Mouse (Mus musculus): Measurements from ENCODE around the gene Vash2. TPM values are rescaled to one million over a fixed set of nuclear protein-coding genes. Genes with fewer than 3 reads are reported as not detected.

Gene Vash2
- polyA plus RNA-seq, 1 experiment from 2014 or later = 66.2 TPM

DNA sequence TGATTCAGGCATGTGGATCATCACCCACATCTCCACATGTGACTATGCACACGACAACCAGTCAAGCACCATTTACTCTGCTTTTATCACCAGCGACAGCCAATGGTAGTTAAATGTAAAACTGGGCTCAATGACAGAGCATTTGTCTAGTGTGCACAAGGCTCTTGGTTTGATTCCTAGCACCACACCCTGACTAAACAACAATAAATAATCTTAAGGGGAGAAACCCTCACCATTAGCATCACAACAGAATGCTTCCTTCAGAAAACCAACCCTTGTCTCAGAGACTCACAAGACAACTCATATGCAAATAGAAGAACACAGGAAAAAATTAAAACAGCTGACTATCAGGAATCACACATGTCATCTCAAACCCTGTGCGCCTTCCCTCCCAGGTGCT lies 35.2 kb upstream of the Vash2 start:
- 94% methylated on average over 3 of the region's 3 CpGs for WGBS (ENCODE audit: insufficient replicate concordance)
- ATAC-seq (replicated peaks; ENCODE audit: insufficient number of reproducible peaks, low FRiP score, low TSS enrichment) = no peak
- Histone ChIP-seq H3K4me2 (no peak overlapping the region), H3K27ac (ENCODE audit: low read depth, low read length) (no peak overlapping the region), H3K4me3 (ENCODE audit: low read depth, low read length) (no peak overlapping the region), H3K36me3 (ENCODE audit: control insufficient read depth, insufficient read depth, low read length) (peaks cover 22% of the 10 kb centered on the region), H3K9me3 (replicated peaks; ENCODE audit: control insufficient read depth, low read length) (no peaks in the 10 kb centered on the region), H3K4me1 (ENCODE audit: control insufficient read depth, insufficient read depth, low read length) (no peaks in the 10 kb centered on the region), H3K9ac (ENCODE audit: low read depth, low read length) (no peak overlapping the region), H3K27me3 (ENCODE audit: control insufficient read depth, insufficient read depth, low read length) (no peaks in the 10 kb centered on the region)

DNA sequence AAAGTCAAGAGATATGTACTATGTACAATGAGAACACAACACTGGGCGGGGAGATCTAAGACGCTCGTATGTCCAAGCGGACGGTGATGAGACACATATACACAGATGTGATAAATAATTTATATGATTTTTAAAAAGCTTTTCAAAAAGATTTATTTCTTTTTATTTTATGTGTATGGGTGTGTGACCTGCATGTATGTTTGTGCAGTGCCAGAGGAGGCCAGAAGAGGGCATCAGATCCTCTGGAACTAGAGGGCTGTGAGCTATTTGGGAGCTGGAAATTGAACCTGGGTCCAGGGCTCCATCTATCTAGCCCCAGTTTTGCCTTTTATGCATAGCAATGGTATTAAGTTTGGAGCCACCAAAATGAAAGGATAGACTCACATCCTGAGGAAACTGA lies 29.6 kb upstream of the Vash2 start:
- H3K27ac ChIP-seq (ENCODE audit: low read depth, low read length) = no peak overlapping the region
- no peak overlapping the region for H3K9ac ChIP-seq (ENCODE audit: low read depth, low read length)
- ATAC-seq (replicated peaks; ENCODE audit: insufficient number of reproducible peaks, low FRiP score, low TSS enrichment) = no peak
- H3K9me3 ChIP-seq (replicated peaks; ENCODE audit: control insufficient read depth, low read length) = no peaks in the 10 kb centered on the region
- peaks cover 37% of the 10 kb centered on the region for H3K36me3 ChIP-seq (ENCODE audit: control insufficient read depth, insufficient read depth, low read length)
- no peak overlapping the region for H3K4me3 ChIP-seq (ENCODE audit: low read depth, low read length)
- no peaks in the 10 kb centered on the region for H3K4me1 ChIP-seq (ENCODE audit: control insufficient read depth, insufficient read depth, low read length)
- WGBS (ENCODE audit: insufficient replicate concordance) = 98% methylated on average over 5 of the region's 5 CpGs
- H3K27me3 ChIP-seq (ENCODE audit: control insufficient read depth, insufficient read depth, low read length) = no peaks in the 10 kb centered on the region
- H3K4me2 ChIP-seq = no peak overlapping the region

DNA sequence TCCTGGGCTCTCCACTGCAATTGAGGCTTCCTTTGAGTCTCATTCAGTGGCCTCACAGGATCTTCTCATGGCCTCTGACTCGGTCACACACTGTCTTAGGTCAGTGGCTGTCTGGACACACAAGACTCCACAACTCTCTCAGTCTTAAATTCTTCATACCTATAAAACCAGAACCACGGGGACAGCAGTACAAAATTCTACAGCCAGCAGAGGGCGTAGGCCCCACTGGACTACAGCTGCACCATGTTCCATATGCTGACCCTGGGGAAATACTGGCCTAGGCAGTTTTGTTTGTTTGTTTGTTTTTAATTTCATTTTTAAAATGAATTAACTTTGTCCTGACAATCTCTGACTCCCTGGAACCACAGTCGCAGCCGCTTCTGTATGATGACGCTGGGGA lies 23.1 kb upstream of the Vash2 start:
- WGBS (ENCODE audit: insufficient replicate concordance) = 65% methylated on average over 6 of the region's 6 CpGs
- H3K4me1 ChIP-seq (ENCODE audit: control insufficient read depth, insufficient read depth, low read length) = no peaks in the 10 kb centered on the region
- no peak overlapping the region for H3K27ac ChIP-seq (ENCODE audit: low read depth, low read length)
- H3K9me3 ChIP-seq (replicated peaks; ENCODE audit: control insufficient read depth, low read length) = no peaks in the 10 kb centered on the region; the same call in 1 of the 2 replicates
- H3K4me2 ChIP-seq = no peak overlapping the region
- no peak; the same call in 1 of the 2 replicates for ATAC-seq (replicated peaks; ENCODE audit: insufficient number of reproducible peaks, low FRiP score, low TSS enrichment)
- H3K27me3 ChIP-seq (ENCODE audit: control insufficient read depth, insufficient read depth, low read length) = no peaks in the 10 kb centered on the region
- H3K36me3 ChIP-seq (ENCODE audit: control insufficient read depth, insufficient read depth, low read length) = peaks cover 9% of the 10 kb centered on the region
- no peak overlapping the region for H3K9ac ChIP-seq (ENCODE audit: low read depth, low read length)
- no peak overlapping the region for H3K4me3 ChIP-seq (ENCODE audit: low read depth, low read length)

DNA sequence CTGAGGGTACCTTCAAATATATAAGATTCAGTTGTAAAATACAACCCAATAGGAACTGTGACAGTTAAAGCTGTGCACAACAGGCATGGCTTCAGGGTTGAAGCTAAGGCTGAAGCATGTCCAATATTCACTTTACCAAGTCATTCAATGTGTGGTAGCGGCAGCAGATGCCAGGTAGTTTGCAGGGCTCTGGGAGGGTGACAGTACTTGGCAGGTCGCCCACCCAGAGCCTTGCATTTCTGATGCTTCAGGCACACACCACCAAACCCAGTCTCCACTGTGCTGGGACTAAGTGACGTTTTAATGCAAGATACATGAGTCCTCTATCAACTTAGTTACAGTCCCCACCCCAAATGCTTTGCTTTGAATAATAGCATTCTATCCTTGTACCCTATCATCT lies 21.6 kb upstream of the Vash2 start:
- no peak overlapping the region for H3K4me2 ChIP-seq
- H3K27me3 ChIP-seq (ENCODE audit: control insufficient read depth, insufficient read depth, low read length) = no peaks in the 10 kb centered on the region
- H3K9ac ChIP-seq (ENCODE audit: low read depth, low read length) = no peak overlapping the region
- H3K4me1 ChIP-seq (ENCODE audit: control insufficient read depth, insufficient read depth, low read length) = no peaks in the 10 kb centered on the region
- H3K9me3 ChIP-seq (replicated peaks; ENCODE audit: control insufficient read depth, low read length) = no peaks in the 10 kb centered on the region; the same call in 1 of the 2 replicates
- ATAC-seq (replicated peaks; ENCODE audit: insufficient number of reproducible peaks, low FRiP score, low TSS enrichment) = no peak
- H3K4me3 ChIP-seq (ENCODE audit: low read depth, low read length) = no peak overlapping the region
- no peak overlapping the region for H3K27ac ChIP-seq (ENCODE audit: low read depth, low read length)
- 76% methylated on average over 3 of the region's 3 CpGs for WGBS (ENCODE audit: insufficient replicate concordance)
- peaks cover 6% of the 10 kb centered on the region for H3K36me3 ChIP-seq (ENCODE audit: control insufficient read depth, insufficient read depth, low read length)

DNA sequence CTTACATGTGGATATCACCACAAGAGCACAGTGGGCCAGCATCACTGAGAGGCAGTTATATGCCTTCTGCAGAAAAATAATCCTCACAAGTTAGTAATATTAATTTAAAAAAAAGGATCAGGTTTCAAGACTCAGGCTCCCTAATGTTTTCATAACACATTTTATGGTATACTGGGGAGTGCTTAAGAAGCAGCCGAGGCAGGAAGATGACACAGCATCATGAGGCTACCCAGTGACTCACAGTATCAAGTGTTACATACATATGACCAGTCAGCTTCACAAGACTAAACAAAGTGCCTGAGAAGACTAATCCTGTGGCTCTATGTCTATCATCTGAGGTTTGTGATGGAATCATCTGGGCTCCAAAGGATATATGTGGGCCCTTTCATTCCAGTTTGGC lies 18.9 kb upstream of the Vash2 start:
- Histone ChIP-seq H3K4me1 (ENCODE audit: control insufficient read depth, insufficient read depth, low read length) (no peaks in the 10 kb centered on the region), H3K36me3 (ENCODE audit: control insufficient read depth, insufficient read depth, low read length) (no peaks in the 10 kb centered on the region), H3K27me3 (ENCODE audit: control insufficient read depth, insufficient read depth, low read length) (no peaks in the 10 kb centered on the region), H3K4me2 (no peak overlapping the region), H3K4me3 (ENCODE audit: low read depth, low read length) (no peak overlapping the region), H3K27ac (ENCODE audit: low read depth, low read length) (no peak overlapping the region), H3K9ac (ENCODE audit: low read depth, low read length) (no peak overlapping the region), H3K9me3 (replicated peaks; ENCODE audit: control insufficient read depth, low read length) (no peaks in the 10 kb centered on the region; the same call in 1 of the 2 replicates)
- ATAC-seq (replicated peaks; ENCODE audit: insufficient number of reproducible peaks, low FRiP score, low TSS enrichment) = no peak
- WGBS (ENCODE audit: insufficient replicate concordance) = 97% methylated on average over 1 of the region's 1 CpGs

DNA sequence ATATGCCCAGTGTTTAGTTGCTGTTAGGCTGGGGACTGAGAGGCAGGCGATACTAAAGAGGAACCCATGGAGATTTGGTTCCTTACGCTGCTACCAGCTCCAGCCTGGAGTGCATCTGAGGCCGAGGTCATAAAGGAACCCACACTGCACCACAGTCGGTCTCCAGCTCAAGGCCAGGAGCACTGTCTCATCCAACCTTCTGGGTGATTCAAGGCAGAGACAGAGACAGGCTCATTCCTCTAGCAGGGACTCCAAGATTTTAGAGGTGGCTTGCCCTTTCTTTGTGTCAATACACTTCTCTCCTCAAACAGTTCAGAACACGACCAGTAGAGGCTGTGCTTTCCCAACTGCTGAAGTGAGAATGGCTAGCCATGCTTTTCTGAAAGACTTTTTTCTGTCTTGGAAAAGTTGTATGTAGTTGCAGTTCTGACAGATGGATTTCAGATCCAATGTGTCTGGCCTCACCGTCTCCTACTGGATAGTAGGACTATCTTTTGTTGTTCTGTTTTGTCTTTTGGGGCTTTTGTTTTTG lies 17.3 kb upstream of the Vash2 start:
- H3K4me2 ChIP-seq = no peak overlapping the region
- H3K36me3 ChIP-seq (ENCODE audit: control insufficient read depth, insufficient read depth, low read length) = no peaks in the 10 kb centered on the region
- H3K27ac ChIP-seq (ENCODE audit: low read depth, low read length) = no peak overlapping the region
- WGBS (ENCODE audit: insufficient replicate concordance) = 66% methylated on average over 6 of the region's 6 CpGs
- no peaks in the 10 kb centered on the region; the same call in 1 of the 2 replicates for H3K9me3 ChIP-seq (replicated peaks; ENCODE audit: control insufficient read depth, low read length)
- no peak overlapping the region for H3K9ac ChIP-seq (ENCODE audit: low read depth, low read length)
- ATAC-seq (replicated peaks; ENCODE audit: insufficient number of reproducible peaks, low FRiP score, low TSS enrichment) = no peak
- H3K4me1 ChIP-seq (ENCODE audit: control insufficient read depth, insufficient read depth, low read length) = no peaks in the 10 kb centered on the region
- no peaks in the 10 kb centered on the region for H3K27me3 ChIP-seq (ENCODE audit: control insufficient read depth, insufficient read depth, low read length)
- no peak overlapping the region for H3K4me3 ChIP-seq (ENCODE audit: low read depth, low read length)

DNA sequence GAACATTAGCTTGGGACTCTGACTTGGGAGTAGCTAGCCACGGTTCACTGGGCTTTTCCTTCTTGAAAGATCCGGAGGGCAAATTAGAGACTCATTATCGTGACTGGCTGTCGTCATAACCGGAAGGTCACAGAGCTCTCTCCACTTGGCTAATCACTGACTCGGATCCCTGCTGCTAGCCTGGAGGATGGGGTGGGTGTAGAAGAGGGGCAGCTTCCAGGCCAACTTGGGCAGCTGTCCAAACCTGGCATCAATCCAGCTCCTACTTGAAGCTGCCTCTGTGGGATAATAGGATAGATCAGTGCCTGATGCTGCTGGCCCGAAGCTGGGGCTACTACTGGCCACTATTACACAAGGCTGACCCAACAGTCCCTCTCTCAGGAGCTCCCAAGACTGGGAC lies 16.5 kb upstream of the Vash2 start:
- WGBS (ENCODE audit: insufficient replicate concordance) = 55% methylated on average over 7 of the region's 7 CpGs
- no peaks in the 10 kb centered on the region for H3K4me1 ChIP-seq (ENCODE audit: control insufficient read depth, insufficient read depth, low read length)
- H3K36me3 ChIP-seq (ENCODE audit: control insufficient read depth, insufficient read depth, low read length) = no peaks in the 10 kb centered on the region
- no peaks in the 10 kb centered on the region; the same call in 1 of the 2 replicates for H3K9me3 ChIP-seq (replicated peaks; ENCODE audit: control insufficient read depth, low read length)
- ATAC-seq (replicated peaks; ENCODE audit: insufficient number of reproducible peaks, low FRiP score, low TSS enrichment) = no peak
- no peak overlapping the region for H3K4me2 ChIP-seq
- no peaks in the 10 kb centered on the region for H3K27me3 ChIP-seq (ENCODE audit: control insufficient read depth, insufficient read depth, low read length)
- H3K9ac ChIP-seq (ENCODE audit: low read depth, low read length) = no peak overlapping the region
- H3K27ac ChIP-seq (ENCODE audit: low read depth, low read length) = 0 out of 2 replicates have a peak overlapping the region, but pooled peaks have one; percentile 11
- no peak overlapping the region for H3K4me3 ChIP-seq (ENCODE audit: low read depth, low read length)

DNA sequence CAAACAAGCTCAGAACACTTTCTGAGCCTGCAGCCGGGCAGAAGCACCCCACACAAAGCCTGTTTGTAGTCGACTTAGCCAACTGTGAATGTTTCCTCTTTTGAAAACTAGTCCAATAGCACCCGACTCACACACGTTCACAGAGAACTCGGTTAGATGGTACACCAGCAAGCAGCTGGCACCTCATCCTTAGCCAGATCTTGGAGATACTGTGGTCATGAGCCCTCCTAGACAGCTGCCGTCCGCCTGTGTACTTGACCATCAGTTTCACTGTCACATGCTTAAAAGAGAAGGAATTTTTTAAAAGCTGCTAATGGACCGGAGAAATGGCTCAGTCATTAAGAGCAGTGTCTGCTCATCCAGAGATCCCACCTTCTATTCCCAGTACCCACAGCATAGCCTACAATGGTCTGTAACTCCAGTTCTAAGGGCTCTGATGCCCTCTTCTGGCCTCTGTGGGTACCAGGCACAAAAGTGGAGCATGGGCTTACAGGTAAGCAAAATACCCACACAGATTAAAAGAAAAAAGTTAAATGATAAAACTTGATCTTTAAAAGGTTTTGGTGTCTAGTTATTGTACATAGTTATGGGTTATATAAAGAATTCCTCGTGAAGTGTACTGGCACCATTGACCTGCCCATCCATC lies 10.5 kb upstream of the Vash2 start:
- Histone ChIP-seq H3K4me1 (ENCODE audit: control insufficient read depth, insufficient read depth, low read length) (no peaks in the 10 kb centered on the region), H3K27ac (ENCODE audit: low read depth, low read length) (no peak overlapping the region), H3K9ac (ENCODE audit: low read depth, low read length) (no peak overlapping the region), H3K4me3 (ENCODE audit: low read depth, low read length) (no peak overlapping the region), H3K27me3 (ENCODE audit: control insufficient read depth, insufficient read depth, low read length) (no peaks in the 10 kb centered on the region), H3K9me3 (replicated peaks; ENCODE audit: control insufficient read depth, low read length) (no peaks in the 10 kb centered on the region), H3K36me3 (ENCODE audit: control insufficient read depth, insufficient read depth, low read length) (no peaks in the 10 kb centered on the region), H3K4me2 (no peak overlapping the region)
- ATAC-seq (replicated peaks; ENCODE audit: insufficient number of reproducible peaks, low FRiP score, low TSS enrichment) = no peak
- 74% methylated on average over 9 of the region's 9 CpGs for WGBS (ENCODE audit: insufficient replicate concordance)

DNA sequence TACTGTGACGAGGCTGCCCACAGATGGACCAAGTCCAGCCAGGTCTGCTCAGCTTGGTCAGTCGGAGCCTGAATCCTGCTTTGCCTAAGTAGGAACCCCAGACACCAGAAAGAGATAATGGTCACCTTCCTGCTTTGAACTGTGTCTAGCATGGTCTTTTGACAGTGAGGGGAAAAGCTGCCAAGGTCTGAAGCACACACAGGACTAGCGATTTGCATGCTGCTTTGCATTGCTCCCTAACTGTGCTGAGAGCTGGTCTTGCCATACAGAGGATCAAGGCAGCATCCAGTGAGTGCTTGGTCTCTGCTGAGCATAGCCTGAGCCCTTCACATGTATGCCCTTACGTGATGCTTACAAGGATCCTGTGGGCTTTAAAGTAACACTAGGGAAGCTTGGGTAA lies 2.3 kb upstream of the Vash2 start:
- no peaks in the 10 kb centered on the region for H3K36me3 ChIP-seq (ENCODE audit: control insufficient read depth, insufficient read depth, low read length)
- no peaks in the 10 kb centered on the region for H3K9me3 ChIP-seq (replicated peaks; ENCODE audit: control insufficient read depth, low read length)
- 72% methylated on average over 4 of the region's 4 CpGs for WGBS (ENCODE audit: insufficient replicate concordance)
- no peak overlapping the region for H3K4me3 ChIP-seq (ENCODE audit: low read depth, low read length)
- H3K4me2 ChIP-seq = no peak overlapping the region
- H3K9ac ChIP-seq (ENCODE audit: low read depth, low read length) = no peak overlapping the region
- H3K27me3 ChIP-seq (ENCODE audit: control insufficient read depth, insufficient read depth, low read length) = no peaks in the 10 kb centered on the region
- ATAC-seq (replicated peaks; ENCODE audit: insufficient number of reproducible peaks, low FRiP score, low TSS enrichment) = no peak
- no peak overlapping the region for H3K27ac ChIP-seq (ENCODE audit: low read depth, low read length)
- H3K4me1 ChIP-seq (ENCODE audit: control insufficient read depth, insufficient read depth, low read length) = peaks cover 22% of the 10 kb centered on the region
